Mouse (Mus musculus) ES-Bruce4 (cell line): ENCODE results near the gene Gm3248.
"Not testable (repeated sequence)": the region's sequence is repeated elsewhere in the genome, so short reads cannot be mapped to it uniquely, and the experiment has no call there.

Source experiments
- CTCF ChIP-seq: IDR thresholded peaks from one replicate; pipeline ENCODE4 v1.8.1; 2011; ENCODE audit warnings: low read depth, low read length
- EP300 ChIP-seq: IDR thresholded peaks from 2 replicates; pipeline ENCODE4 v1.6.1; 2011; ENCODE audit warnings: low read depth, low read length; ENCODE audit not compliant: insufficient read depth
- POLR2A ChIP-seq: IDR thresholded peaks from one replicate; pipeline ENCODE4 v1.8.1; 2011; ENCODE audit warnings: low read length; ENCODE audit not compliant: insufficient read depth

DNA sequence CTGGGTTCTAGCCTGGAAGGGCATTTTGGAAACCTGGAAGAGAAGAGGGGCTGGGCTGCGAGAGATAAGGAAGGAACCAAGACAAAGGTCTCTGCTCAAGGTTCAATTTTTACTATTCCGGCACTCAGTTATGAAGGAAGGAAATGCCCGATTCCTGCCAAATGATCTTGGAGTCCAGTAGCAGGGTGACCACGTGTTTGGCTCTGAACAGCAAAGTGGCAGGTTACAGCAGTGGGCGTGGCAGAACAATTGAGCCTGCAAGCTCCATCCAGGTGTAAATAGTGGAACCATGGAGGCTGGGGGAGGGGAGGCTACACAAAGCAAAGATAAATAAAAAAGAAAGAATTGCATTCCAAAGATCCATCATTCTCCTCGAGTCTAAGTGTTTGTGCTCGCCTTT is 38.3 kb downstream of the Gm3248 start:
- not testable (repeated sequence) for TF ChIP-seq POLR2A, EP300, CTCF
